Mouse (Mus musculus) hindbrain, embryonic 13.5 days (tissue): ENCODE data around the gene Cep128. TPM values are rescaled to one million over a fixed set of nuclear protein-coding genes. Genes with fewer than 3 reads are reported as not detected.

Source experiments
- ATAC-seq: fragments of 200-750 bp; cut with Nextera tagmentation; 2 replicates; pipeline ENCODE4 v1.8.0; 2017; ENCODE audit warnings: moderate TSS enrichment; ENCODE audit not compliant: low FRiP score
- H3K27ac ChIP-seq: fragments of 300-500 bp; sonication (generic); 2 replicates; pipeline ENCODE4 v1.5.1; 2015; ENCODE audit warnings: inconsistent platforms, mild to moderate bottlenecking, moderate library complexity
- H3K27me3 ChIP-seq: fragments of 300-500 bp; sonication (generic); 2 replicates; pipeline ENCODE4 v1.6.1; 2015; ENCODE audit warnings: mild to moderate bottlenecking, inconsistent platforms
- H3K36me3 ChIP-seq: fragments of 300-500 bp; sonication (generic); 2 replicates; pipeline ENCODE4 v1.6.1; 2015; ENCODE audit warnings: mild to moderate bottlenecking, inconsistent platforms
- H3K4me1 ChIP-seq: fragments of 300-500 bp; sonication (generic); replicated peaks from 2 replicates; pipeline ENCODE4 v1.6.1; 2015; ENCODE audit warnings: inconsistent platforms
- H3K4me2 ChIP-seq: fragments of 300-500 bp; sonication (generic); 2 replicates; pipeline ENCODE4 v1.6.1; 2015; ENCODE audit warnings: inconsistent platforms, mild to moderate bottlenecking, moderate library complexity
- H3K4me3 ChIP-seq: fragments of 300-500 bp; sonication (generic); 2 replicates; pipeline ENCODE4 v1.5.1; 2015; ENCODE audit warnings: mild to moderate bottlenecking, inconsistent platforms
- H3K9ac ChIP-seq: fragments of 300-500 bp; sonication (generic); 2 replicates; pipeline ENCODE4 v1.6.1; 2015; ENCODE audit warnings: mild to moderate bottlenecking, inconsistent platforms
- H3K9me3 ChIP-seq: fragments of 300-500 bp; sonication (generic); 2 replicates; pipeline ENCODE4 v1.6.1; 2016; ENCODE audit warnings: inconsistent platforms
- WGBS: fragments of 180-500 bp; shearing (Covaris S2); methylation state at CpG from one replicate; pipeline ENCODE4 v1.1.7; 2015; 5-methylcytosine and 5-hydroxymethylcytosine counted together
- polyA plus RNA-seq: library from polyadenylated mRNA; unstranded; fragments of >200 nt; fragmentation: Nextera tagmentation; extraction: Ambion mirVana; gene quantifications from 2 replicates; pipeline ENCODE4 v1.2.1, GENCODE M21; 2015

The Cep128 gene
- polyA plus RNA-seq, 1 experiment from 2014 or later: 4.1 TPM

GRCm38 (mm10) chr12:91029116-91029515 is 355.1 kb downstream of the Cep128 start:
- Histone ChIP-seq H3K9me3 (no peaks in the 10 kb centered on the region), H3K27me3 (no peaks in the 10 kb centered on the region), H3K4me3 (no peak overlapping the region), H3K27ac (no peak overlapping the region), H3K9ac (no peak overlapping the region), H3K4me1 (no peaks in the 10 kb centered on the region), H3K4me2 (no peak overlapping the region), H3K36me3 (no peaks in the 10 kb centered on the region)
- ATAC-seq: no peak
- WGBS: 74% methylated on average over 5 of the region's 5 CpGs

GRCm38 (mm10) chr12:91027681-91028080 is 356.5 kb downstream of the Cep128 start:
- no peak for ATAC-seq
- no peaks in the 10 kb centered on the region for H3K27me3 ChIP-seq
- no peak overlapping the region for H3K4me2 ChIP-seq
- H3K27ac ChIP-seq: no peak overlapping the region
- H3K9me3 ChIP-seq: no peaks in the 10 kb centered on the region
- no peaks in the 10 kb centered on the region for H3K36me3 ChIP-seq
- H3K9ac ChIP-seq: no peak overlapping the region
- 89% methylated on average over 9 of the region's 9 CpGs for WGBS
- H3K4me3 ChIP-seq: no peak overlapping the region
- no peaks in the 10 kb centered on the region for H3K4me1 ChIP-seq

GRCm38 (mm10) chr12:91027100-91027499 is 357.1 kb downstream of the Cep128 start:
- Histone ChIP-seq H3K4me2 (no peak overlapping the region), H3K27ac (no peak overlapping the region)
- WGBS: 84% methylated on average over 4 of the region's 4 CpGs

GRCm38 (mm10) chr12:91015075-91015474 is 369.1 kb downstream of the Cep128 start:
- 81% methylated on average over 6 of the region's 6 CpGs for WGBS
- no peak for ATAC-seq
- H3K9me3 ChIP-seq: no peaks in the 10 kb centered on the region

More at GRCm38 (mm10) chr12:91027100-91027499, 357.1 kb downstream of the Cep128 start:
- Histone ChIP-seq H3K4me3 (no peak overlapping the region), H3K9me3 (no peaks in the 10 kb centered on the region), H3K4me1 (no peaks in the 10 kb centered on the region), H3K9ac (no peak overlapping the region), H3K36me3 (no peaks in the 10 kb centered on the region), H3K27me3 (no peaks in the 10 kb centered on the region)
- ATAC-seq: no peak

GRCm38 (mm10) chr12:91013043-91013442 is 371.2 kb downstream of the Cep128 start:
- H3K27me3 ChIP-seq: no peaks in the 10 kb centered on the region

More at GRCm38 (mm10) chr12:91015075-91015474, 369.1 kb downstream of the Cep128 start:
- H3K36me3 ChIP-seq: no peaks in the 10 kb centered on the region
- 0 out of 2 replicates have a peak, but pooled peaks cover 4% of the 10 kb centered on the region for H3K4me1 ChIP-seq
- H3K9ac ChIP-seq: no peak overlapping the region
- no peaks in the 10 kb centered on the region for H3K27me3 ChIP-seq
- H3K4me3 ChIP-seq: no peak overlapping the region
- H3K4me2 ChIP-seq: no peak overlapping the region
- H3K27ac ChIP-seq: peak overlapping the region; percentile 23; the same call in 1 of the 2 replicates

GRCm38 (mm10) chr12:91012184-91012583 is 372.0 kb downstream of the Cep128 start:
- Histone ChIP-seq H3K36me3 (no peaks in the 10 kb centered on the region), H3K27me3 (no peaks in the 10 kb centered on the region), H3K9me3 (no peaks in the 10 kb centered on the region), H3K27ac (no peak overlapping the region), H3K4me1 (0 out of 2 replicates have a peak, but pooled peaks cover 4% of the 10 kb centered on the region), H3K4me3 (no peak overlapping the region), H3K9ac (no peak overlapping the region), H3K4me2 (no peak overlapping the region)
- WGBS: 73% methylated on average over 4 of the region's 4 CpGs
- no peak for ATAC-seq

More at GRCm38 (mm10) chr12:91013043-91013442, 371.2 kb downstream of the Cep128 start:
- Histone ChIP-seq H3K36me3 (no peaks in the 10 kb centered on the region), H3K9me3 (no peaks in the 10 kb centered on the region), H3K4me2 (no peak overlapping the region), H3K4me3 (no peak overlapping the region), H3K9ac (no peak overlapping the region), H3K4me1 (0 out of 2 replicates have a peak, but pooled peaks cover 4% of the 10 kb centered on the region), H3K27ac (no peak overlapping the region)
- 92% methylated on average over 6 of the region's 6 CpGs for WGBS
- no peak for ATAC-seq

- Histone ChIP-seq H3K27me3 (no peaks in the 10 kb centered on the region), H3K9ac (no peak overlapping the region), H3K36me3 (no peaks in the 10 kb centered on the region), H3K4me2 (no peak overlapping the region), H3K9me3 (no peaks in the 10 kb centered on the region), H3K27ac (no peak overlapping the region), H3K4me3 (no peak overlapping the region), H3K4me1 (no peaks in the 10 kb centered on the region)
- no peak for ATAC-seq
- 86% methylated on average over 5 of the region's 5 CpGs for WGBS
These were observed 375.5 kb downstream of the Cep128 start for GRCm38 (mm10) chr12:91008736-91009135.

GRCm38 (mm10) chr12:91008170-91008569 is 376.0 kb downstream of the Cep128 start:
- Histone ChIP-seq H3K27me3 (no peaks in the 10 kb centered on the region), H3K9ac (no peak overlapping the region), H3K4me3 (no peak overlapping the region), H3K9me3 (no peaks in the 10 kb centered on the region), H3K36me3 (no peaks in the 10 kb centered on the region), H3K4me2 (no peak overlapping the region), H3K4me1 (no peaks in the 10 kb centered on the region), H3K27ac (no peak overlapping the region)
- ATAC-seq: no peak
- 90% methylated on average over 3 of the region's 3 CpGs for WGBS

- Histone ChIP-seq H3K27me3 (no peaks in the 10 kb centered on the region), H3K27ac (no peak overlapping the region), H3K4me3 (no peak overlapping the region), H3K36me3 (no peaks in the 10 kb centered on the region), H3K4me1 (no peaks in the 10 kb centered on the region), H3K9ac (no peak overlapping the region), H3K9me3 (no peaks in the 10 kb centered on the region), H3K4me2 (no peak overlapping the region)
- ATAC-seq: no peak
- WGBS: 89% methylated on average over 4 of the region's 4 CpGs
These were observed 386.7 kb downstream of the Cep128 start for GRCm38 (mm10) chr12:90997539-90997938.

- Histone ChIP-seq H3K4me2 (no peak overlapping the region), H3K9ac (no peak overlapping the region), H3K4me3 (no peak overlapping the region), H3K27ac (no peak overlapping the region), H3K9me3 (no peaks in the 10 kb centered on the region), H3K36me3 (no peaks in the 10 kb centered on the region), H3K4me1 (no peaks in the 10 kb centered on the region), H3K27me3 (no peaks in the 10 kb centered on the region)
- WGBS: 94% methylated on average over 2 of the region's 2 CpGs
- ATAC-seq: no peak
These were observed 390.9 kb downstream of the Cep128 start for GRCm38 (mm10) chr12:90993331-90993730.

GRCm38 (mm10) chr12:90987782-90988181 is 396.4 kb downstream of the Cep128 start:
- Histone ChIP-seq H3K4me3 (no peak overlapping the region), H3K4me1 (0 out of 2 replicates have a peak, but pooled peaks cover 5% of the 10 kb centered on the region), H3K27me3 (no peaks in the 10 kb centered on the region), H3K36me3 (no peaks in the 10 kb centered on the region), H3K9me3 (no peaks in the 10 kb centered on the region), H3K27ac (no peak overlapping the region), H3K4me2 (no peak overlapping the region), H3K9ac (no peak overlapping the region)
- WGBS: 77% methylated on average over 2 of the region's 2 CpGs
- no peak for ATAC-seq

- 65% methylated on average over 6 of the region's 6 CpGs for WGBS
These were observed 396.9 kb downstream of the Cep128 start for GRCm38 (mm10) chr12:90987259-90987658.

GRCm38 (mm10) chr12:90982018-90982417 is 402.2 kb downstream of the Cep128 start:
- H3K4me1 ChIP-seq: 0 out of 2 replicates have a peak, but pooled peaks cover 5% of the 10 kb centered on the region
- no peaks in the 10 kb centered on the region for H3K36me3 ChIP-seq
- no peak for ATAC-seq
- no peak overlapping the region for H3K4me2 ChIP-seq
- no peaks in the 10 kb centered on the region for H3K9me3 ChIP-seq
- H3K9ac ChIP-seq: no peak overlapping the region
- WGBS: 95% methylated on average over 4 of the region's 4 CpGs
- no peak overlapping the region for H3K4me3 ChIP-seq
- no peak overlapping the region for H3K27ac ChIP-seq
- H3K27me3 ChIP-seq: no peaks in the 10 kb centered on the region

More at GRCm38 (mm10) chr12:90987259-90987658, 396.9 kb downstream of the Cep128 start:
- no peak overlapping the region for H3K4me3 ChIP-seq
- no peaks in the 10 kb centered on the region for H3K36me3 ChIP-seq
- no peak overlapping the region for H3K9ac ChIP-seq
- no peaks in the 10 kb centered on the region for H3K27me3 ChIP-seq
- ATAC-seq: no peak
- H3K27ac ChIP-seq: no peak overlapping the region
- no peaks in the 10 kb centered on the region for H3K9me3 ChIP-seq
- 0 out of 2 replicates have a peak, but pooled peaks cover 5% of the 10 kb centered on the region for H3K4me1 ChIP-seq
- no peak overlapping the region for H3K4me2 ChIP-seq
